Mouse (Mus musculus): ENCODE results near the gene Treh. TPM values are rescaled to one million over a fixed set of nuclear protein-coding genes. Genes with fewer than 3 reads are reported as not detected.

The Treh gene
- total RNA-seq, 2 experiments from 2014 or later, result not detected

DNA sequence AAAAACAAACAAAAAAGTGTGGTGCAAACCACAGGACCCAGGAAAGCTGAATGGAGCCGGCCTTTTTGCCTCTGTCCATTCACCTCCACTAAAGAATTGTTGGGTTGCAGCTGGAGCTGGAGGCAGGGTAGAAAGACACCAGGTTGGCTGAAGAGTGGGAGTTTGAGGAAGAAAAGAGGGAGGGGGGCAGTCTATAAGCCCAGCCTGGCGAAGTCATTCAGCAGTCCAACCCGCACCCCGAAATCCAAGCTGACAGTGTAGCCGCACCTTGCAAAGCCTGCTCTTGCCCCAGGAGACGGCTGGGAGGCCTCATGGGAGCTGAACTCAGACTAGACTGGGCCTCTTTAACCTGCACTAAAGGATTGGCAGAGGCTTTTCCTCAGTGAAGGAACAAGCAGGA lies 62.9 kb downstream of the Treh start:
- no peak for DNase-seq

Other genes with a start within 250 kb of the Treh start
- gene Foxr1, start 232.1 kb upstream of the Treh start, total RNA-seq (2021), result not detected
- under 1 TPM; 0.32 to 0.43 TPM for gene Upk2, start 218.3 kb upstream of the Treh start, total RNA-seq (2021)
- gene Bcl9l, start 190.4 kb upstream of the Treh start, total RNA-seq (2021), result 10 to 100 TPM; 33.6 to 40.7 TPM
- gene Cxcr5, start 111.4 kb upstream of the Treh start, total RNA-seq (2021), result not detected
- 10 to 100 TPM; 55.1 to 59.4 TPM for gene Ddx6, start 68.3 kb upstream of the Treh start, total RNA-seq (2021)
- gene Phldb1, start 62.0 kb downstream of the Treh start, total RNA-seq (2021), result 10 to 100 TPM; 38.0 to 40.5 TPM
- 10 to 100 TPM; 62.7 to 68.1 TPM for gene Arcn1, start 94.6 kb downstream of the Treh start, total RNA-seq (2021)
- 10 to 100 TPM; 16.7 to 24.0 TPM for gene Ift46, start 94.7 kb downstream of the Treh start, total RNA-seq (2021)
- 1 to 10 TPM; 7.9 to 9.0 TPM for gene Tmem25, start 126.1 kb downstream of the Treh start, total RNA-seq (2021)
- gene Ttc36, start 129.8 kb downstream of the Treh start, total RNA-seq (2021), result under 1 TPM; 0.32 to 0.90 TPM
- 10 to 100 TPM; 10.0 to 15.3 TPM for gene Kmt2a, start 208.1 kb downstream of the Treh start, total RNA-seq (2021)
- gene Atp5l, start 247.5 kb downstream of the Treh start, total RNA-seq (2021), result 100 to 1,000 TPM; 769 to 791 TPM